Mouse (Mus musculus): ENCODE results near the gene Dmrt1.

DNA sequence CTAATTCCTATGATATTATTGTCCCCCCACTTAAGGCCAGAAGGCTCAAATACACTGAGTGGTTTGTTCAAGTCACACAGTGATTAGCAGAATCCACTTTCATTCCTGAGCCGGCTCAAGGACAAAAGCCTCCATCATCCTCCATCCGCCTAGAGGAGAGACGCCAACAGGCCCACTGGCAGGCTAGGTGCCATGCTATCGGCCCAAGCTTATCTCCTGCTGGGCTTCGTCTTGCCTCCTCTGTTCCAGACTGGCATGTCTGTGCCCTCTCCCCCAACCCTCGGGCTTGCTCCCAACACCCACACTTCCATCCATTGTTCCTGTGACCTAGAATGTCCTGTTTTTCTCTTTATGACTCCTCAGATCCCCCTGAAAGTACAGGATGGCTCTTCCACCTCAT lies 8.0 kb upstream of the Dmrt1 start:
- TF ChIP-seq POLR2A (IDR thresholded peaks at IDR 0.05; ENCODE audit: borderline replicate concordance, insufficient read depth, low read length) (no peak), CTCF (IDR thresholded peaks at IDR 0.05; ENCODE audit: borderline replicate concordance, insufficient read depth, low read depth, low read length) (no peak)

All from cerebellum, adult 2 months (tissue).